Mouse (Mus musculus) right cerebral cortex, adult 18-20 months (tissue): ENCODE measurements around the gene Ckap2.
A peak's percentile ranks its signal among the peaks of the same experiment; 100 is the strongest.

Source experiments
- DNase-seq: peaks from one replicate; pipeline ENCODE4 v3.0.0; 2022; ENCODE audit warnings: mixed read lengths

Ckap2 gene

DNA sequence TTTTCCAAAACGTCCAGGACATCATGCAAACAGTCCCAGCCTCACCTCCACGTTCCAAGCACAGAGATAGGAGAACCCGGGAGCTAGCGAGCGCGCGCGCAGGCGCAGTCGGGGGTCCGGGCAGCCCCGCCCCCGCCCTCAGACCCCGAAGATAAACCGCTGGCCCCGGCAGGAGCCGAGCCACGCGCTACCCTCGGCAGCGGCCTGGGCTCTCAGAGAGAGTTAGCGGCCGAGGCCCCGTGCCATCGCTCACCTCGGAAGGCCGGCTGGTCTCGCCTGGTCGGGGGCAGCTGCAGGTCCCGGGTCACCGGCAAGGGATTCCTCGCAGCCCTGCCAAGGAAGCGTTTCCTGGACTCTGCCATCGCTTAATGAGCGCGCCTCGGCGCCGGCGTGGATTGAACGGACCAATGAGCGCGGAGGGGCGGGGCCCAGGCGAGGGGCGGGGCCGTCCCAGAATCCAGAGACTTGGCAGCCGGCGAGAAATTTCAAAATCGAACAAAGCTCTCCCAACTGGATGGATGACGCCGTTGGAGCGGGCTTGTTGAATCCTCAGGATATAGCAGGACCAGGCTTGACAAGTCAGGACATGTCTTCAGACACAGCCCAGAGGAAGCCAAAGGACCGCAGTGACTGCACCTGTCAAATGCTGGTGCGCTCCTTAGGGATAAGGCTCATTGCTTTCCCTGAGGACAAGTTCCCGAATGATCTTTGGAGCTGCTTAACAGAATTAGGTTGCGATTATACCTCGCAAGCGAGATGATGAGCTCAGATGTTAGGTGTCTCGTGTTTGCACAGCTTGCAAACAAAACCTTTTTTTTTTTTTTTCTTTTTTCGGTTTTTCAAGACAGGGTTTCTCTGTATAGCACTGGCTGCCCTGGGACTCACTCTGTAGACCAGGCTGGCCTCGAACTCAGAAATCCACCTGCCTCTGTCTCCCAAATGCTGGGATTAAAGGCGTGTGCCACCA is at the start of gene Ckap2:
Gene Ckap2, minus strand, starts transcription at position 389 of the 967 bp plus-strand sequence.
- DNase-seq: peak; percentile 82

DNA sequence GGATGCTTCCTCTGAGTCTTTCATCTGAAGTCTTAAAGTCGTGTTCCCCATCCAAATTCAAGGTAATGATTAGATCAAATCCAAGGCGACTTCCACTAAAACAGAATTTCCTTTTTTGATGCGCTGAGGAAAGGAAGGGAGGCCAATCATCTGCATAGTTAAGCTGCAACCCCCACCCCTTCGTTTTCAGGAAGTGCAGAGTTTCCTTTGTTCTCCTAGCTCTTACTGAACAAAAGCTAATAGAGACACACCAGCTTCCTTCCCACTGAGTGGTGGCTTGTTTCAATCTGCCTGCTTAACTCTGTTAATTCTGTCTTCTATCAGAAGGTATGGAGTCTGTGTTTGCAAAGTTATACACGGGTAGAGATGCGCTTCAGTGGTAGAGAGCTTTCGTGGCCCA is 43.0 kb upstream of the Ckap2 start:
- DNase-seq: no peak

DNA sequence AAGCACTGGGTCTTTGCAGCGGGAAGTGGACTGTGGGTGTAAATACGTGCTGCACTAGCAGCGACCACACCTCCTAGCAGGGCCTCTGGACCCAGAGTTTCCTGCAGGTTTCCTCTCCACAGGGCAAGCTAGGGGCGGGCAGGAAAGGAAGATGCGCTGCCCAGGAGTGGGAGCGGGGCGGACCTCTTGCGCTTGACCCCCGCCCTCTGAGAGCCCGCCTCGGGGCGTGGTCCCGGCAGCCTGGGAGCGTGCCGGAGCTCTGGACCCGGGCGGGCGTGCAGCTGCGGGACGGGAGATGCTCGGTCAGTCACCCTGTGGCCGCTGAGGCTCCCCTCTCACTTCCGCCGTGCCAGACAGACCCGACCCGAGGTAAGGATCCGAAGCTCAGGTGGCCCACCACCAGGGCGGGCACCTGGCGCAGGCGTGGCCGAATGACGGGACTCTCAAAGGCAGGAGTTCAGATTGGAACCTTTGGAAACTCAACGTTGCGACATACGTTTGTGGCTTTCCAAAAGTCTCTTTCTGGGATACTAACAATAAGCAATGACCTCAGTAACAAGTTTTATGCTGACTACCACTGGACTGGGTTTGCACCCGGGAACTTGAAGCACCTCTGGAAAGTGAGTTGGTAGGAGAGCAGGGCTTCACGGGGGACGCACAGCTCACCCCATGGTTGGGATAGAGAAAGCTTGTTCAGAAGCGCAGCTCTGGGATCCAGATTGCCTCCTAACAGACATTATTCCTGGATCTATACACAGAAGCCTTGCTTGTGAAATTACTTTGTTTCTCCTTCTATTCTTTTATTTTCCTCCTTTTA is 41.6 kb upstream of the Ckap2 start, which contains the start of gene Thsd1:
Gene Thsd1, plus strand, starts transcription at position 253 of the 817 bp plus-strand sequence.
- DNase-seq: no peak

DNA sequence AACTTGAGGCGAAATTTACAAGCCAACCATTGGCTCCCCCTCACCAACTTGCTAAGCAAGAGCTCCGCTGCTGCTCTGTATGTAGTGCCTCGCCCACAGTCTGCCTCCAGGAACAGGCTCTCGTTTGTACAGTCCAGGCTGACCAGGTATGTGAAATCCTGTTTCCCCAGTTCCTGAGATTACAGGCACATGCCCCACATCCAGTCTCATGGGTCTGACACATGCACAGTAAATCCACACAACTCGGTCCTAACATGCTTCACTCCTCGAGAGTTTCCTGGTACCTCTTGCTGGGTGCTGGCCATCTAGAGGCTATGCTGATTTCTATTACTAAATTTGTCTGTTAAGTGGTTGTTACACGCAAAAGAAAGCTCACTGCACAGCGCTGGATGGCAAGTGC is 40.7 kb upstream of the Ckap2 start:
- no peak for DNase-seq

DNA sequence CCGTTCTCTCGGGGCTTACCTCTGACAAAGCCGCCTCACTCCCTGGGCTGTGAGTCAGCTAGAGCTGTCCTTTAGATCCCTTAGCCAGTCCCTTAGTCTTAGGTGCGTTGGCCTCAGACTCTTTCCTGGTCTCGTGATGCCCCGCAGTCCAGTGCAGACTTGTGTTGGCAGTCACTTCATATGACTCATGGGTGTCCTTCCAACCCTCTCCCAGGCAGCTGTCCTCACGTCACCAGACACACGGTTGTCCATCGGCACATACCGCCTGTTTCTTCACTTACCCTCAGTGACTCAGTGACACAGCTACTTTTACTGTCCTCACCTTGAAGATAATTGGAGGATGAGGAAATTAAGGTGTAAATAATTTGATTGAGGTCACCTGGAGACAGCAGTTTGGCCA is 29.2 kb upstream of the Ckap2 start:
- DNase-seq: no peak

DNA sequence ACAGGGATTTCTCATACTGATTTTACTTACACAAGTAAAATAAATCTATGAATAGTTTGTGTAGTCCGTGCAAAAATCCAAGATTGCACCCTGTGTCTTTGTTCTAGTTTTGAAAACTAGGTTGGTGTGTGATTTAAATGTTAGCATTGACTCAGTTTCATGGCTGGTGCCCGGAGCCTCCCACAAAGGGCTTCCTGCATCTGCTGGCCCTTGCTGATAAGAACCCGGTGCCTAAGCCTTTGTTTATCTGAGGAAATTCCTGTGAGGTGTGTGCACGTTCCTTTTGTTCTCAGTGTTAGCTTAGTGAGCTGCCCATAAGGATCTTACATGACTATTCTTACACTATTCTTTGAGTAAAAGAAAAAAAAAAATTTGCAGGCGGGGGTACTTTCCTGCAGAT is 23.4 kb upstream of the Ckap2 start:
- DNase-seq: no peak

DNA sequence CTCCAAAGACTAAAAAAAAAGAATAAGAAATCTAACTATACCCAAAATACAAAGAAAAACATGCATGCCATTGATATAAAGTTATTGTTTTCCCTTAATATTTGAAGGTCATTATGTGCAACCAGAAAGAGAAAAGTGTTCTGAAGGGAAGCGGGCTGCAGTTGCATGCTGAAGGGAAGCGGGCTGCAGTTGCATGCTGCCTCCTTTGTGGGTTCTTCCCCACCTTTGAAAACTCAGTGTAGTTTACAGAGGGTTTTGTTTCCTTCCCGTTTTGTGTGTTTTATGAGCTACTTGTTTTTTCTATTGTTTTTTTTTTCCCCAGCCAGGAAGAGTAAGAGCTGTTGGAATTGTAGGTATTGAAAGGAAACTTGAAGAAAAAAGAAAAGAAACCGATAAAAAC is 21.9 kb upstream of the Ckap2 start:
- no peak for DNase-seq

DNA sequence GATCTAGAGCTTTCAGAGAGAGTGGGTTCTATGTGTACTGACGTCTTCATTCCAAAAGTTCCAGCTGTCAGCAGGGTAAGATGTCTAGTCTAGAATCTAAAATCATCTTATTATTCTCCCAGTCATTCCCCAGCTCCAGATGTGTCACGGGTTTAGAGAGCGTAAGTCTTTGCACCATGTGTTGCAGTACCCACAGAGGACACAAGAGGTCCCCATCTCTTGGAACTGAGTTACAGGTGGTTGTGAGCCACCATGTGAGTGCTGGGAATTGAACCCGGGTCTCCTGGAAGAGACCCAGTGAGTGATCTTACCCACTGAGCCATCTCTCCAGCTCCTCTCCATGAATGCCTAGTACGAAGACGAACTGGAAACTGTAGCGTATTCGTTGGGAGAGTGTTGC is 13.9 kb upstream of the Ckap2 start:
- no peak for DNase-seq

DNA sequence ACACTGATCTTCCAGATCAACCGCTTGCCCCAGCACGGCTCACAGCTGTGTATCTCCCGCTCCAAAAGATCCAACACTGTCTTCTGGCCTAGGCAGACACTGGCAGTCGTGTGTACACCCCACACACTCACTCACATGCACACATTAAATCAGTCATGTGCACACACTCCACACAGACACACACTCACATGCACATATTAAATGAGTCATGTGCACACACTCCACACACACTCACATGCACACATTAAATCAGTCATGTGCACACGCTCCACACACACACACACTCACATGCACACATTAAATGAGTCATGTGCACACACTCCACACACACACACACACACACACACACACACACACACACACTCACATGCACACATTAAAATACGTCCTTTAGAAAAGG is 12.3 kb upstream of the Ckap2 start:
- no peak for DNase-seq

DNA sequence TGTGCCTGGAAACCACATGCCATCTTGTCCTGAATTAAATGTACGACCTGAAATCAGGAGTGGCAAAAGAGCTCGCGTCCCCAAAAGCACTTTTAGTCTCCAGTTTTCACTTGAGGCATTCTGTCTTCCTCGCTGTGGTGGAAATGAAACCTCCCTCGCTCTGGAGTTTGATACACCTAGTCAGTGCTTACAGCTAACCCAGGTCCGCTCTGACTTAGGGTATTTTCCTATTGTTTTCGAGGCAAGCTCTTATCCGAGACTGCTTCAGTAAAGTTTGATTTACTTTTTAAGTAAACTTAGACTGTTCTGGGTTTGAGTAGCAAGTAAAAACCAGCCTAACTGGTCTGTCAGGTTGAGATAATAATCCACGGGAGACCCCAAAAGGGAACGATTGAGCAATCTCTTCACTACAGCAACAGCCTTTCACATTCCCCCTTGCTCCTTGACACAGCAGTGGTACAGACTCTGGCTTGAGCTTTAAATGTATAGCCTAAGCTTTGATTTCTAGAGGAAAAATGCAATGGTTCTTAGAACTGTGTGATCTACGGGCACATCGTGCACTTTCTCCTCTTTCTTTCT is 7.9 kb upstream of the Ckap2 start:
- no peak for DNase-seq

DNA sequence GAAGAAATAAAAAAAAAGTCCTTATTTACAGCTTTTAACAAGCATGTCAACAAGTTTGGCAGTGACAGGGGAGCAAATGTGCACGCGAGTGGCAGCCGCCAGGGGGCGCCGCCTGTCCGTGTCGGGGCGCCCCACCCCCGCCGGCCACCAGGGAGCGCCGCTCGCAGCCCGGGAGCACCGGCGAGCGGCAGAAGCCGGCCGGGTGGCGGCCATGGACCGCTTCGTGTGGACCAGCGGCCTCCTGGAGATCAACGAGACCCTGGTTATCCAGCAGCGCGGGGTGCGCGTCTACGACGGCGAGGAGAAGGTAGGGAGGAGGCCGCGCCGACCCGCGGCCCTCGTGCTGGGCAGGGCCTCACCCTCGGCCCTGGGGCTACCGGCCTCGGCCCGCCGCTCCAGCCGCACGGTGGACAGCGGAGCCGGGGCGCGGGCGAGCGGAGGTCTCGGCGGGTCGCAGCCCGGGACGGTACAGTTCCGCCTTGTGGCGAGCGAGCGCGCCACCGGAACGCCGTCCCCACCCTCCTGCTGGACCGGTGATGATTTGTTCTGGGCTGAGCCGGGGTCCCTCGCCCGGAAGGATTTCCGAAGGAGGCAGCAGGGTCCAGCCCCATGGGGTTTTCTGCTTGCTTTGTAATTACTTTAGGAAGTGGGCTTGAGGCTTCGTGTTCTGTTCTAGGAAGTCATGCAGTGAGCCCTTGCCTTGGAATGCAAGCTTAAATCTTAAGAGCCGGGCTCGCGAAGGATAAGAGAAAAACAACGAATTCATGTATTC is 7.2 kb upstream of the Ckap2 start, which contains the start of gene Vps36:
Gene Vps36, plus strand, starts transcription at position 150 of the 772 bp plus-strand sequence.
- peak; percentile 83 for DNase-seq

DNA sequence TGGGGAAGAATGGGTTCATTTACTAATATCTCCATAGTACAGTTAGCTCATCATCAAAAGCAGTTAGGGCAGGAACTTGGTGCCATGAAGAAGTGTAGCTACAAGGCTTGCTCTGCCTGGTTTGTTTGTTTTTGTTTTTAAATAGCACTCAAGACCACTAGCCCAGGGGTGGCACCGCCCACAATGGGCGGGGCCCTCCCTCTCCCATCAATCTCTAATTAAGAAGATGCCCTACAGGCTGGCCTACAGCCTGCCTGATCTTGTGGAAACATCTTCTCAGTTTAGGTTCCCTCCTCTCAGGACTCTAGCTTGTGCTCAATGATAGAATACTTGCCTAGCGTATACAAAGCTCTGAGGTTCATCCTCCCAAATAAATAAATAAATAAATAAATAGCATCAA is 735 bp downstream of the Ckap2 start:
- no peak for DNase-seq

DNA sequence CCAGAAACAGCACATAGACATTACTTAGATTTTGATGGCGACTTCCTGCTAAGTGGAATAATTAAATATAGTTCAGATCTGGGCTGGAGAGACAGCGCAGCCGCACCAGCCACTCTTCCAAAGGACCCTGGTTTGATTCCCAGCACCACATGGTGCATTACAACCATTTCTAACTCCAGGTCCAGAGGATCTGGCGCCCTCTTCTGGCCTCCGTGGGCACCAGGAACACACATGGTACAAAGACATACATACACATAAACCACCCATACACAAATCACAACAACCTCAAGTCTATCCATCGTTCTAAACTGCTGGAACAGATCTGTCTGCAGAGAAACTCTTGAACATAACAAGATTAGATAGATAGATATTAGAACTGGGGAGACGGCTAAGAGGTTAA is 9.7 kb downstream of the Ckap2 start:
- no peak for DNase-seq

DNA sequence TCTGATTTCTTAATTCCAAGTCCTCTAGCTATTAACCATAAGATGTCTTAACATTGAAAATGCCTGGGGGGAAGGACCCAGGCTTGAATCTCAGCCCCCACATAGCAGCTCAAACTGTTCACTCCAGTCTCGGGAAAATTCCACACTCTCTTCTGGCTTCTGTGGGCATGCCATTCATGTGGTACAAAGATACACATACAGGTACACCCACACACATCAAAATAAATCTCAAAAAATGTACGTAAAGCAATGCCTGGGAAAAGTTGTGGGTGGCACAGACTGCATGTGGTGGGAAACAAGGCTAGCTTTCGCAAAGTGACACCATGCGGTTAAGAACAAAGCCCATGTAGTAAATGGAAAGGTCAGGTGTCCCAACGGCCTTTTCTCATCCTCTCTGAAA is 16.5 kb downstream of the Ckap2 start:
- peak; percentile 37 for DNase-seq

DNA sequence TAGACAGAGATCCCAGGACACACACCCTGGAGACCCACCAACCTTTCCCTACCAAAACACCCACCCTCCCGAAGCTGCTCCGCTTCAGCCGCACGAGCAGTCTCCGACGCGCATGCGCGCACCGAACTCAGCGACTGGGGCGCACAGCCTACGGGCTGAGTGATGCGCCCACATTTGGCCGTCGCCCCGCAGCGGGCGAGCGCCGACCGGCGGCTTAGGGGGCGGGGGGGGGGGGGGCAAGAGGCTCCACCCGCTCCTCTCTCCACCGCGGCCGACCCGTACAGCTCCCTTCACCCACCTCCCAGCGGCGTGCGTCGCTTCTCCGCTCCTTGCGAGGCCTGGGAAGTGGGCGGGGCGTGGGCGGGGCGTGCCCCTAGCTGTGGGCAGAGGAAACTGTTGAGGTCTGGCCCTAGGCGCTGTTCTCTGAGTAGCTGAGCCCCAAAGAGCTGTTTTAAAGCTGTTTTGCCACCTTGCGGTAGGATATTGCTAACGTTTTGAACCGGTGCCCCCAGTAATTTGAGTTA is 19.5 kb downstream of the Ckap2 start, which contains the start of gene Nek3:
Gene Nek3, minus strand, starts transcription at position 356 of the 524 bp plus-strand sequence.
- peak; percentile 85 for DNase-seq

DNA sequence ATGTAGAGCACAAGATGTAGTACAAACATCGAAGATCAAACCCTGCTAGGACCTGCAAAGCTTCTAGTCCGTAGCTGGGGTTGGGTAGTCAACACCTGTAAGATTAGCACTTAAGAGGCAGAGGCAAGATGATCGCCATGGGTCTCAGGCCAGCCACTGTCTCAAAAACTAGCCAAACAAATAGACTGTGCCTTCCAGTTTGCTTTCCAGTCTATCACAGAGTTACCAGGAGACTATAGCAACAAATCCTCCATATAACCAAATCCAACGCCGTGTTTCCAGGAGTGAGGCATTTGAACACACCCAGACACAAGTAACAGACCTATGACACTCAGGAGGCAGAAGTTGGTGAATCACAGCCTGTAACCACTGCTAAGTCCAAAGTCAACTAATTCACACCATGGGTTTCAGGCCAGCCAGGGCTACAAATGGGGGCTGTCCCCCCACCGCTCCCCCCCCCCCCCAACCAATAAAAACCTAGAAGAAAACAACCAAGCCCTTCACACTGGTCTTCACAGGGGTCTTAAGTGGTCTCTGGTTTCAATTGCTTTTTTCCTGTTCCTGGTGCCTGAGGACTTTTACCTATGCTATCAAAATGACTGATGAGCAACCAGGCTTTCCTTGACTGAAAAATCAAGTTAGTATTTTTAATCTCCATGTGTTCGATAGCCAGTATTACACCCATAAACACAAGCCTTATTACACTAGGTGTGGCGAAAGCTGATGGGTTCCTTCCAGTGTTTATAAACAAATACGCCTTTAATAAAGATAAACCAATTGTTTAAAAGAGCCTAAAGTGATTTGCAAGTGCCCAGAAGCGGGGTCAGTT is 20.2 kb downstream of the Ckap2 start:
- no peak for DNase-seq

DNA sequence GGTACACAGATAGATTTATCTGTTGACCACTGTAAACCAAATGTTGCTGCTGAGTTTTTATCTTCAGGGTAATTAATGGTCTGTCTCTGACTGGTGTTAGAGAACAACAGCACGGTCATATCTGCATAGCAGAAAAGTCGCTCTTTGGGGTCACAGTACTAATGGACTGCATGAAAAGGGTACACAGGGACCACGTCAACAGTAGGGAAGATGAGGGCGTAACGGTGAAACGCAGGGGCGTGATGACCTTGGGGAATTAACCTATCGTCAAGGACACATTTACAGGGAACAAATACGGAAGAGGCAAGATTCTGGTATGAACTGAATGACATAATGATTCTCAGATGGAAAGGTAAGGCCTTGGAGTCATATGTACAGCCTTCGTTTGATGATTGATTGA is 21.2 kb downstream of the Ckap2 start:
- DNase-seq: no peak

DNA sequence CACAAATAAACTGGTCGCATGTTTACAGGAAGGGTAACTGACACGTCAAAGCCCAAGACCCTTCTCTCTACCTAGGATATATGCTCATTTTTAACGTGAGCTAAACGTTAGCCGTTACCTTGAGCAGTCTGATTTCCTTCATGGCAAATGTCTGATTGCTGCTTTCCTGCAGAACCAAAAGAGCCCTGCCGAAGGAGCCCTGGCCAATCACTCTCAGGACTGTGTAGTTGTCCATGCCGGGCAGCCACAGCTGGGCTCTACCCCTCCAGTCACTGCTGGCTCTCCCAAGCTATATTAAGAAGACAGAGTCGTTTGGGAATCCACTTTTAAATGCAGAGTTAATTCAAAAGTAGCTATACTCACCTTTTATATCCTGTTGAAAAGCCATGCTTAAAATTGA is 23.4 kb downstream of the Ckap2 start:
- no peak for DNase-seq

DNA sequence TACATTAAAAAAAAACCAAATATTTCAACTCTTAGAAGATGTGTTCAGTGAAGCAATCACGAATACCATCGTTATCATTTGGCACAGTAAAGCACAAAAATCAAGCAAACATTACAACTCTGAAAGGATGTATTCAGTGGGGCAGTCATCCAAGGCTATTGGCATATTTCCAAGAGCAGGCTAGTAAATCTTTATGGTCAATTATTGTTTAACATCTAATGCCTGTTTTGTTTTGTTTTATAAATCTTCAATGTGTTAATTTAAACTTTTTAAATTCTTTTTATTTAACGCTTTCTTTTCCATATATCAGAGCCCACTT is 35.3 kb downstream of the Ckap2 start:
- no peak for DNase-seq

DNA sequence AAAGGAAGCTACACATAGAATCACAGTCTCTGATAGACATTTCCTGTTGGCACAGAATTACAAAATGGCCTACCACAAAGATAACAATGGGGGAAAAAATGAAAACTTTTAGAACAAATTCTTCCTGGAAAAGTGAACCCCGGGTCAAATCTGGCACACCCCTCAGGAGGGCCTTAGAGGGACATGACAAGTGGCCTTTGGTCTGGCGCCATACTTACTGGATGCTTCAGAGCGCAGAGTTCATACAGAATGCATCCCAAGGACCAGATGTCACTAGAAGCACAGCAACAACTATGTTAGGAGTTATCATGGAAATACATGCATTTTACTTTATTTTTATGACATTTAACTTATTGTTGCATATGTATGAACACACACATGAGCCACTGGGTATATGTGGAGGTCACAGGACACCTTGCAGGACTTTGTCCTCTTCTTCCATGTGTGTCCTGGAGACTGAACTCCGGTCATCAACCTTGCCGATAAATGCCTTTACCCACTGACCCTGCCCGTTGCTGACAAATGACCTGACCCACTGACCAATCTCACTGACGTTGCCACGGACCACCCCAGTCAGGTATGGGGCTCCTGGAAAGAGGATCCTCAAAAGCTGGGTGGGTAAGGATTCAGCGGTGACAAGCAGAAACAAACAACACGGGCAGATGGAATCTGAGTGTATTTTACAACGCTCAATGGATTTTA is 35.8 kb downstream of the Ckap2 start:
- no peak for DNase-seq

DNA sequence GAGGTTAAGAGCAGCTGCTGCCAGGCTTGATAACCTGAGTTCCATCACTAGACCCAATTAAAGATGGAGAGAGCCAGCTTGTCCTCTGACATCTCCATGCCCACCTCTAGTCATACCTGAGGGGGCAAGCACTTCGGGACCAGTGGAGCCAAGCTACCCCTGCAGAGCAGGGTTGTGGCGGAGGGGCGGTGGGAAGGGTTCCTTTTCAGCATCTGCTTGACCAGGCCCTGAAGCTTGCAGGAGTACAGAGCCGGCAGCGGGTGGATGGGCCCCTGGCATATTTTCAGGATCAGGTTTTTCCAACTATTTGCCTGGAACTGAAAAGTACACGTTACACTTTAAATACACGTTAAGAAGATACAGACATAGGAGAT is 37.3 kb downstream of the Ckap2 start:
- no peak for DNase-seq
